Mouse (Mus musculus) heart, adult 11 months (tissue): ENCODE results near the gene Extl1.
A peak's percentile ranks its signal among the peaks of the same experiment; 100 is the strongest.
"Not testable (repeated sequence)": the region's sequence is repeated elsewhere in the genome, so short reads cannot be mapped to it uniquely, and the experiment has no call there.

Source experiments
- DNase-seq: peaks from one replicate; pipeline ENCODE4 v3.0.0; 2022

Extl1 gene

DNA sequence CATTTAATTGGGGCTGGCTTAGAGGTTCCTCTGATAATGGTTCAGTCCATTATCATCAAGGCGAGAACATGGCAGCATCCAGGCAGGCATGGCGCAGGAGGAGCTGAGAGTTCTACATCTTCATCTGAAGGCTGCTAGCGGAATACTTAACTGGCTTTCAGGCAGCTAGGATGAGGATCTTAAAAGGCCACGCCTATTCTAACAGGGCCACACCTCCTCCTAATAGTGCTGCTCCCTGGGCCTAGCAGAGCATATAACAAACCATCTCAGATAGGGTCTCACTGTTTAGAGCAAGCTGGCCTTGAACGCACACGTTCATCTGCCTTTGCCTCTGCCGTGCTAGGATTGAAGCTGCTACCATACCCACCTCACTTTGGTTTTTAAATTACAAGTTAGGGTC lies 33.8 kb downstream of the Extl1 start:
- no peak for DNase-seq

DNA sequence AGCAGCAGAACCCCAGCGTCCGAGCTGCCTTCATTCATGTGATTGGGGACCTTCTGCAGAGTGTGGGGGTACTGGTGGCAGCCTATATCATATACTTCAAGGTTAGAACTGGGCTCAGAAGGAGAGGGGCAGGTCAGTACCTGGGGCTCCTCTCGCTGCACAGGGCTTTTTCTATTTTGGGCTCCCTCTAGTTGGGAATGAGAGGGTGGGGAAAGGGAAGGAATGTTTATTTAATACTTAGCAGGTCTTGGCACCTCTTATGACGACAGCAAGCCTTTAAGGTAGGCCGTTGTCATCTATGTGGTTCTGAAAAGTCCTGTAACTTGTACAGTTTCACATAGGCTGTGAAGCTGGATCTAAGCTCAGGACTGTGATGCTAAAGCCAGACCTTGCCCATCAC lies 35.1 kb downstream of the Extl1 start:
- DNase-seq: no peak

DNA sequence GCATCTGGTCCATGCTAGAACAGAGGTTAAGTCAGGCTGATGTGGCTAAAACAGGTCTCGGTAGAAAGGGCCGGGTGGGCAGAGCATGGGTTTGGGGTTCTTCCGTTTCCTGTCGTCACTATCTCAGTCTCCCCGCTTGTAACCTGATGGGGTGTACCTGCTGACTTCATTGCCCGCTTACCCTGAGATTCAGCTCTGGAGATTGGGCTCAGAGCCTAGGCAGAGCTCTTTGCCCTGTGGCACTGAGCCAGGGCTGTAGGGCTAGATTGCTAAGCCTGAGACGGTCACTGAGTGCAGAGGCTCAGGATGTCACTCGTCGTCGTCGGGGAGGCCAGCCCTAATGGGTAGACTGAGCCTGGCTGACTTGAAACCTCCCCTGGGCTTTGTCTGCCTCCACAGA lies 35.6 kb downstream of the Extl1 start:
- no peak for DNase-seq

DNA sequence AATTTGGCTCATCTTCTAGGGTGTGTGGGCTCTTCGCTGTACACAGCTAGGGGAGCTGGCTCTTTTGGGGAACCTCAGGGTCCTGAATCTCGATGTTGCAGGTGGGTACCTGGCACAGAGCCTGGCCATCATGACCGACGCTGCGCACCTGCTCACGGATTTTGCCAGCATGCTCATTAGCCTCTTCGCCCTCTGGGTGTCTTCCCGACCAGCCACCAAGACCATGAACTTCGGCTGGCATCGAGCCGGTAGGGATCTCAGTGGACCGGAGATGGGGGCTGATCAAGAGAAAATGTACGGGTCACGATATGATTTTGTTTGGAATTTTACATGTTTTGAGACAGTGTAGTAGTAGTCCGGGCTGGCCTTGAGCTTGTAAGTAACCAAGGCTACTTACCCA lies 37.8 kb downstream of the Extl1 start:
- DNase-seq: no peak

DNA sequence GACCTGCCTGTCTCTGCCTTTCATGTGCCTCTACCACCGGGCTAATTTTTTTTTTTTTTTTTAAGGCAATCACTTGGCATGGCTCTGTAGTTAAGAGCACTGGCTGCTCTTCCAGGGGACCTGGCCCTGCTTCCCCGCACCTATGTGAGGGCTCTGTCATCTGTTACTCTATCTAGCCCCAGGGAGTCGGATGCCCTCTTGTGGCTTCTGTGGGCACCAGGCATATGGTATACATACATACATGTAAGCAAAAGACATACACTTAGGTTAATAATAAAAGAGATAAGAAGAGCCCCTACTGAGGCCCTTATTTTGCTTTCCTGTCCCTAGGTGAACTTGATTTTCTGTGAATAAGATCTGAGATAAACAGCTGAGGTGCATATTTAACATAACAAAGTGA lies 39.0 kb downstream of the Extl1 start:
- DNase-seq: no peak

DNA sequence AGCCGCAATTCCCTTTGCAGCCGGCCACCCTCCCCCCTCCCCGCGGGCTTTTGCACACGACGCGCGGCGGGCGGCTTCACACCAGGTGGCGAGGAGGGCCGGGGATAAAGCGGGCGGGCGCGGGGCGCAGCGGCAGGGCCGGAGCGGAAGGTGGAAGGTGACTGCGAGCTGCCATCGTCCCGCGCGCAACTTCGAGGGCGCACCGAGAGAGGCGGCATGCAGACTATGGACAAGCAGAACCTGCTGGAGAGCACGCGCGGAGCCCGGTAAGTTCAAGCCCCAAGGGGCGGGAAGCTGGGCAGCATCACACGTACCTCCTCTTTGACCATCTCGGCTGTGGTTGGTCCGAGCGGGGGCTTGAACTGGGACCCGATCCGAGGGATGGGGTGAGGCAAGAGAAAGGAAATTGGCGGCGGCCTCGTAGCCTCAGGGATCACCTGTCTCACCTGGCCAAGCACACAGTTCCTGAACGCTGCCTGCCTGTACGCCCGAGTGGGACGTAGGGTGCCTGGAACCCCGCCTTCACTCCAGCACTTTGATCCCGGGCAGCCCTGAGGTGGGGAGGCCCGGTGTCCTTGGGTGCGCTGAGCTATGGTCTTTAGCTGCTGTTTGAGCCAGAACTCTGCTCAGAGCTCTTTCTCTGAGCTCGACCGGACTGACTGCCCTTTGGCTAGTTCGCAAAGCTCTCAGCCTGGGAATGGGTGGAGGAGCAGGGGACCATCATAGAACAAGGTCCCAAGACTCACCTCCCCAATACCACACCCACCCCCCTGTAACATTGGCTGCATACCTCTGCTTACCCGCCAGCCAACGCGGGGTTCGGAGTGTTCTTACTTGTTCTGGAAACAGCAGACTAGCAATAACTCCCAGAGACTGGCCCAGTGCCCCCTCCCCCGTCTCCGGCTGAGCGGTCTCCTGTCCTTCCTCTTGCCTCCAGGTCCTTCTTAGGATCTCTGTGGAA lies 40.3 kb downstream of the Extl1 start, which contains the start of gene Slc30a2:
Slc30a2 (plus strand) TSS at position 111 of the 961 bp plus-strand sequence.
- DNase-seq: no peak

DNA sequence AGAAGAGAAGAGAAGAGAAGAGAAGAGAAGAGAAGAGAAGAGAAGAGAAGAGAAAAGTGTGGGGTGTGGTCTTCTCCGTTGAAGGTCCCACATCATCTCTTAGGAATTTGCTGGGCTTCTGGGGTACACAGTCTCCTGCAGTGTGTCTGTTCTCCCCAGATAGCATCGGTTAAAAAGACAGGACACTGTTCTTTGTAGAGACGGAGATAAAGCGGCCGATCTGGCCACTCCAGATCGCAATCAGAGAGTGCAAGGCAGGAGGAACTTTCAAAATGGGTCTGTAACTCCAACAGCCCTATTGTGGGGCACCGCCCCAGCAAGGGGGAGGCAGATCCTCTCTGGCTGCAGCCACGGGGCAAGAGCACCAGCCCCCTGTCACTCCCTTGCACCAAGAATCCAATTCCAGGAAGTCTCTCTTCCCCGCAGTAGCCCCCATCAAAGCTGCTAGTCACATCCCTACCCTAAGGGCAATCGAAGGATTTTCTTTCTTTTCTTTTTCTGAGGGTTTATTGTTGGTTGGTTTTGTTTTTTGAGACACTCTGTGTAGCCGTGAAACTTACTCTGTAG lies 41.4 kb downstream of the Extl1 start:
- DNase-seq: no peak

DNA sequence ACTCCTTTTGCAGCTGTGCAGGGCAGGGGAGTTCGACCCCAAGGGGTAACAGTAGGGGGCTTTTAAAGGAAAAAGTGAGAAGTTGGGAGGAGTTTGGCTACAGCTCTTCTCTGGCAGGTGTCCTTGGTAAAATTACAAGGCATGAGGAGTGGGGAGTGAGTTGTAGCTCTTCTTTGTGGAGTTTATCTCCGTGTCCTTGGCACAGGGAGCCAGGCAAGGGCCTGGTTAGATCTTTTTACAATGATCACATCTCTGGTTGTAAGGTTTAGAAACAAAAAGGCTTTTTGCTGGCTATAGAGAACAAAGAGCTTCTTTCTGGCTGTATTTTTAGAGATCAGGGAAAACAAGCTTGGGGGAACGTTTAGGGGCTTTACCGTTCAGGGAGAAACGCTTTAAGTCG lies 42.4 kb downstream of the Extl1 start:
- not testable (repeated sequence) for DNase-seq

DNA sequence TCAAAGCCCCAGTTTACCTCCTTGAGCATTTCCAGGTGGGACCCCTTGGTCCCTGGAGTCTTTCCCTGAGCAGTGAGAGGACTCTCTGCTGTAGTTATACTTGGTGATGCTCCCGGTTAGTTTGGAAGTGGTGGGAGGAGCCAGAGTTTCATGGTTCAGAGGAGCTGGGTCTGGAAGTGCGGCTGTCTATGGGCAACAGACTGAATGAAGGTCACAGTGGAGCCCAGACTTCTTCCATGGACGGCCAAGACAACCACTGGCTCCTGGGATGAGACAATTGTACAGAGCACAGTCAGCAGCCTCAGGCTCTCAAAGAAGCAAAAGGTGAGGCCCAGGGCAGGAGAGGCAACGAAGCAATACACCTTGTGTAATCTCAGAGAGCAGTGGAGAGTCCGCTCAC lies 53.4 kb downstream of the Extl1 start:
- DNase-seq: no peak

DNA sequence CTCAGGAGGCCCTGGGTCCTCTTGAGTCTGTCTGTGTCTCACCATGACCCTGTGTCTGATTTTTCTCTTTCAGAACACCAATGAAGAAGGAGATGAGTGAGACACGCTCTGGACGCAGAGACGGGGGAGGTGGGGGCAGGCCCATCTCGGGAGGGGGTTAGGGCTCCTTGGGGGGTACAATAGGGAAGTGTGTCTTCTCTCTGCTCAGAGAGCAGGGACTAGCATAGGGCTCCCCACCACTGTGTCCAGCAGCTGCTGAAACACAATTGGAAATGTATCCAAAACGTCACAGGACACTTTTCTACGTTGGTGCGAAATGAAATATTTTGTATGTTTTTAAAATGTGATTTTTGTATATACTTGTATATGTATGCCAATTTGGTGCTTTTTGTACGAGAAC lies 54.8 kb downstream of the Extl1 start:
- DNase-seq: no peak

DNA sequence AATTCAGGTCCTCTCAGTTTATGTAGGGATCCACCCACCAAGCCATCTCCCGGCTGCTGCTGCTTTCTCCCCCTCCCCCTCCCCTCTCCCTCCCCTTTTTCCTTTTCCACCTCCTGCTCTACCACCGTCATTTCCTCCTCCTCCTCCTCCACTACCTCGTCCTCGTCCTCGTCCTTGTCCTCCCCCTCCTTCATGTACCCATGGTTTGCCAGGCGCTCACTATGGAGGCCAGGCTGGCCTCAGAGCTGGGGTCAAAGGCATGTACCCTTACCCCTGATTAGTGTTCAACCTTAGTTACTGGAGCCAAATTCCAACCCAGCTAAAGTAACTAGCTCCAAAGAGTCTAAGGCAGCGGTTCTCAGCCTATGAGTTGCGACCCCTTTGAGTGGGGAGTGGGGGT lies 55.5 kb downstream of the Extl1 start:
- no peak for DNase-seq

DNA sequence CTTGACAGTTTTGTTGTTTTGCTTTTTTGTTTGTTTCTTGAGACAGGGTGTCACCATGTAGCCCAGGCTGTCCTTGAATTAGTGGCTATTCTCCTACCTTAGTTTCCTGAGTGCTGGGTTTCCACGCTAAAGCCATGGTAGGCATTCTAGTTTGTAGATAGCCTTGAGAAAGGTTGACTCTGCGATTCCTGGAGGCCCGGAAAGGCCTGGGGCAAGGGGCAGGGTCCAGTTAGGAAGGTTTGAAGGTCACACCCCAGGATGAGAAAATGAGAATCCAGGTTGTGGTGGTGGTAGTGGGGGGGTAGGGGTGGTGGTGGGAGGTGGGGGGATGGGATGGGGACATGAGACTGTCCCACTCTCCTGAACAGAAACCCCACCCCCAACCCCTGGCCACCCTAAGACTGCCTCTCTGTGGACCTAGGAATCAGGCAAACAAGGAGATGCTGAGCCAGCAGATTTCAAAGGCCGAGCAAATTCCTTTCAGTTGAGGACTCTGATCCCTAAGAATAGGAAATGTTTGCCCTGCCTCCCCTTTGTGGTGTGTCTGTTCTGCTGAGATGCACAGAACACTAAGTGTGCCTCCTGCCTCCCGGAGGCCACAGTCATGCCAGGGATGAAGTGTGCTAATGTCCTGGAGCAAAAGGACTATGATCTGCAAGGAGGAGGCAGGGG lies 56.7 kb downstream of the Extl1 start:
- no peak for DNase-seq

DNA sequence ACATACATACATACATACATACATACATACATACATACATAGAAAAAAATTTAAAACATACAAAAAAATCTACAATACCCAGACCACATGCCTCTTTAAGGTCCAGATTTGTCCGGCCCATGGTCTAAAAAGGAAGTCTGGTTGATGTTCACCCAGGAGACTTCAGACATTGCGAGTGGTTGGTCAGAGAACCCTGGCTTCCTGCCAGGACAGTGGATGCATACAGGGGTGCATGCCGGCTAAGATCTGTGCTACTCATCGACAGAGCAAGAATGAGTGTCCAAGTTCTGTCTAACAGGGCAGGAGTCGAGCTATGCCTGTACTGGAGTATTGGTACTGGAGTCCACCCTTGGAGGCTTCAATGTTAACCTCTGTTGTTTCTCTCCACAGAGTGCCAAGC lies 59.0 kb downstream of the Extl1 start:
- no peak for DNase-seq

DNA sequence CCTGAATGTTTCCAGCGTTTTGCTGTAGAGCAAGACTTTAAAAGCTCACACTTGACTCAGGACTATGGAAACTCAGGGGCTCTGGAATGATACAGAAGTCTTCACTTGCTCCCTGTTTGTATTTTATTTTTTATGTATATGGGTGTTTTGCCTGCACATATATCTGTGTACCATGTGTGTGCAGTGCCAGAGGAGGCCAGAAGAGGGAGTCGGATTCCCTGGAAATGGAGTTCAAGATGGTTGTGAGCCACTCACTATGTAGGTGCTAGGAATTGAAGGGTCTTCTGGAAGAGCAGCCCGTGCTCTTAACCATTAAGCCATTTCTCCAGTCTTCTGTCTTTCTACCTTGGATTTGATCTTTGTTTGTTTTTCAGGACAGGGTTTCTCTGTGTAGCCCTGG lies 62.1 kb downstream of the Extl1 start:
- no peak for DNase-seq

DNA sequence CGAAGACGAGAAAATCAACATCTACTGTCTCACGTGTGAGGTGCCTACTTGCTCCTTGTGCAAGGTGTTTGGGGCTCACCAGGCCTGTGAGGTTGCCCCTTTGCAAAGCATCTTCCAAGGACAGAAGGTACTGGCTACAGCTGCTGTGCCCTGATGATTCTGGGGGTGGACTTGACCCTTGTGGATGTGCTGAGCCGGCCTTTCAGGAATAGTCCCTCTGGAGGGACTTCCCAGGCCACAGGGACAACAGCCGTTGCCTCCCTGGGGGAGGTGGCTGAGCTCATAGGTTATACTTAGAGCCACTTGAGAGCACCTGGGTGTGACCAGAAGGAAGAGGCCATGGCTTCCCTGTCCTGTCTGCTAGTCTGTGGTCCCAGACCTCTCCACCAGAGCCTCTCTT lies 64.0 kb downstream of the Extl1 start:
- peak; percentile 88 for DNase-seq

DNA sequence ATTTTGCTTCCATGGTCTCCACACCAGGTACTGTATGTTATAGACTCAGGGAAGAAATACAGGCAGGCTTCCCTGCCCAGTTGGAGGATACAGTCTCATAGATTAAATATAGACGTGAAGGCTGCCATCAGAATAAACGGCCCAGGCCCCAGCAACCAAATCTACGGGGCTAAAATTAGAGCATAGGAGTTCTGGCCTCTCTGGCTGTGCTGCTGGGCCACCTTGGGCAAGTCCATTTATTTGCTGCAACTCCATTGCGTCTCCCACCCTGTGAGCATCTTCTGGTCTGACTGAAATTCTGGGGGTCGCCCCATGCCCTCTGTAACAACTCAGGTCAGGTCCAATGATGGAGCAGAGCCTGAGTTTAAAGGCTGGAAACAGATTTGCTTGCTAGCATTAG lies 64.6 kb downstream of the Extl1 start:
- peak; percentile 91 for DNase-seq

DNA sequence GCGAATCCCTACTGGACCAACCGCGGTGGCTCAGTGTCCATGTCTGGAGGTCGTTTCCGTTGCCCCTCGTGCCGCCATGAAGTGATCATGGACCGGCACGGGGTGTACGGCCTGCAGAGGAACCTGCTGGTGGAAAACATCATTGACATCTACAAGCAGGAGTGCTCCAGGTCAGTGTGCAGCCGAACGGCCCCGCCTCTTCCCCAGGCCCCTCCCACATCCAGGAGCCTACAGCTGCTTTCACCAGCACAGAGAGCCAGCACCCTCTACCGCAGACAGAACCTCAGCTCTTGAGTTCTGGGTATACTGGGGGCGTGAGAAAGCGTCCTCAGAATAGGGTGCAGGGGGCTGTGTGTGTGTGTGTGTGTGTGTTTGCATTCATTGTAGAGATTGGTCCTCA lies 67.3 kb downstream of the Extl1 start:
- peak; percentile 93 for DNase-seq

DNA sequence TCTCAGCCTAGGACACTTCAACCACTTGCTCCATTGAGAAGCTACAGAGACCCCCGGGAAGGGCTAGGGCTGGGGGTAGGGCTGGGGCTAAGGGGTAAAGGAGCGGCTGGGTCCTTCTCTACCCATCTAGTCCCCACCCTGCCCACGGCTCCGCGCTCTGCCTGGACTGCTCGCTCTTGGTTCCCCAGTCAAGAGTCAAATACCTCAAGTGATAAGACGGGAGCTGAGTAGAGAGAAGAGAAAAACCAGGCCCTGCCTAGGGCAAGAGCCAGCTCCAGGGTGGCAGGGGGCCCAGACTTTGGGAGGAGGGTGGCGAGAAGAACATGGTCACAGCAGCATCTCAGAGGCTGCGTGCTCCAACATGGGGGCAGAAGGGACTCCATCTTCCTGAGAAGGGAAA lies 68.2 kb downstream of the Extl1 start:
- peak; percentile 96 for DNase-seq

DNA sequence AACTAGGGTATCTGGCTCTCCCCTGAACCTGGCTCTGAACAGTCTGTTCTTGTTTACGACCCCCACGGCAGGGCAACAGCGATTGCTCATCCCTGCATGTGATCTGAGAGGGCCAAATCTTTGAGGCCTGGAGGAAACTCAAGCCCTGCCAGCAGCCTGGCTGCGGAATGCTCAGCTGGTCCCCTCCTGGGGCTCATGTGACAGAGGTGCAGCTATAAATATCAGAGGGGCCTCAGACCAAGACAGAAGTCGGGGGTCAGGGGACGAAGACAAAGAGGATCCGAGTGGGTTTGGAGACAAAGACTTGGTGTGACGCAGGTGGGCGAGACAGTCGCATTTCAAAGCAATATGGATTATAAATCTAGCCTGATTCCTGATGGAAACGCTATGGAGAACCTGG lies 68.8 kb downstream of the Extl1 start, which contains the start of gene Trim63:
Trim63 (plus strand) TSS at position 245 of the 400 bp plus-strand sequence.
- peak; percentile 98 for DNase-seq

DNA sequence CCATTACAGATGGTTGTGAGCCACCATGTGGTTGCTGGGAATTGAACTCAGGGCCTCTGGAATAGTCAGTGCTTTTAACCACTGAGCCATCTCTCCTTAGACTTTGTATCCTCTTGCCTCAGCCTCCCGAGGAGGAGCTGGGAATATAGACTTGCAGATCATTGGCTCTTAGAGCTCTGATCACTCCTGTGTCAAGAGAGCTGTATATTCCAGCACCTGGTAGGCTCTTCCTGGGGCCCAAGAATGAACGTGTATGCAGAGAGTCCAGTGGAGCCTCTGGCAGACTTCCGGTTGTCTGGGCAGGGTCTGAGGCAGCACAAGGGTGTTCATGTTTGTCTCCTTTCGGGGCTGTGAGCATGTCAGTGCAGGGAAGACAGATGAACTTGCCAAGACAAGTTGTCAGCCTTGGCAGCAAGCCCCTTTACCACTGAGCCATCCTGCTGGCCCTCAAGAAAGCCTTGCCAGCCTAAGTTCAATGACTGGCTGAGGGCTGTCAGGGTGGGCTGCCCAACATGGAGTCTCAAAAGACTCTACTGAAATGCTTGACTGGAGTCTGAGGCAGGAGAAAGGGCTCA lies 69.5 kb downstream of the Extl1 start:
- DNase-seq: peak; percentile 91

DNA sequence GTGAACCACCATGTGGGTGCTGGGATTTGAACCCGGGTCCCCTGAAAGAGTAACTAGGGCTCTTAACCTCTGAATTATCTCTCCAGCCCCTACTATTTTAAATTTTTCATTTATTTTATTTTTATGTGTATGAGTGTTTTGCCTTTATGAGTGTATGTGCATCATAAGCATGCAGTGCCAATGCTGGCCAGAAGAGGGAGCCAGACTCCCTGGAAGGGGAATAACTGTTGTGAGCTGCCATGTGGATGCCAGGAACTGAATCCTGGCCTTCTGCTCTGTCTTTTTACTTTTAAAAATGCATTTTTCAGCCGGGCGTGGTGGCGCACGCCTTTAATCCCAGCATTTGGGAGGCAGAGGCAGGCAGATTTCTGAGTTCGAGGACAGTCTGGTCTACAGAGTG lies 70.7 kb downstream of the Extl1 start:
- no peak for DNase-seq

DNA sequence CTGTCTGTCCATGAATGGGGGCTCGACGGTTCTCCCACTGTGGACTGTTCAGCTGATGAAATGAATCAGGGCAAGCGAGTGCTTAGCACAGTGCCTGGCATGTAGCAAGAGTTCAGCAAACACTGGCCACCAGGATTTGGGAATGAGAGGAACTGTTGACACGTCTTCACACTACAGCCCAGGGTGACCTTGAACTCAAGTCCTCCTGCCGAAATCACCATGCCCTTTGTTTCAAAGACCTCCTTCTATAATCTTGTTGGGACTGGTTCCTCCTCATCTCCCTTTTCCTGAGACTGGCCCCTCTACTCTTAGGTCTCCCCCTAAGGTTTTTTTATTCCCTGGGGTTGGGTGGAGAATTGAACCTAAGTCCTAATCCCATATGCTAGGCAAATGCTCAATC lies 71.3 kb downstream of the Extl1 start:
- no peak for DNase-seq

DNA sequence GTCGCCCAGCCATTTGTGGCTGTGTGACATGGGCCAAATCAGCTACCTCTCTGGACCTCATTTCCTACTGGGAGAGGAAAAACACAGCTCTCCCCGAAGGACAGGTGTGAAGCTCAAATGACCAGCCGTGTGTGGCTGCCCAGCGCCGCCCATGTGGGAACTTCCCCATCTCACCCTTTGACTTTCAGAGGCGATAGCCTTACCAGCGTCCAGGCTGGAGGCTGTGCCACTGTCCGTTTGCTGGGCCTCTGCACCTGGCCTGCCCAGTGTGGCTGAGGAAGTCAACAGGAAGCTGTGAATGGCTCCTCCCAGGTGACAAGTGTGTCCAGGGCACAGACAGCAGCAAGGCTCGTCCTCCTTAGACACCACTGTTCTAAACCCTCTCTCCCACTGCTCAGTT lies 71.9 kb downstream of the Extl1 start:
- DNase-seq: no peak

DNA sequence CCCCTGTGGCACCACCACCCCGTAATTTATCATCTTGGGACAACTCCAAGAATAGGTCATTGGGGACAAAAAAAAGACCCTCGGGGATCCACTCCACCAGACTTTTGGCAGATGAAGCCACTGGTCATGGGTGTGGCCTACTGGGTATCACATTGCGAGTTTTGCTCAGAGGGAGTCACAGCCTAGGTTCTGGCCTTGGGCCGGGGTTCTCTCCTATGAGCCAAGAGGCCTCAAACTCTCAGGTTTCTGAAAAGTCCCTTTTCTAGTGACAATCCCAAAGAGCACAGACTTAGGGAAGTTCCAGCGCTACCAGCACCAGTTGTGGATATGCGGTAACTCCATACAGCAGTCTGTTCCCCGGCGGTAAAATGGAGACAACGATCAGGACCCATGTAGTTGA lies 73.0 kb downstream of the Extl1 start:
- DNase-seq: peak; percentile 79
